Mouse (Mus musculus) kidney, adult 10 weeks (tissue): ENCODE results near the gene Elof1. TPM values are rescaled to one million over a fixed set of nuclear protein-coding genes. Genes with fewer than 3 reads are reported as not detected.

ENCODE experiments used
- polyA plus RNA-seq: library from polyadenylated mRNA; stranded (reverse); fragments of 350-450 nt; fragmentation: Illumina TruSeq; extraction: RNeasy Lipid Tissue Mini Kit (QIAGEN cat#74804); gene quantifications from one replicate; pipeline ENCODE4 v1.2.3, GENCODE M21; 2014; ENCODE audit warnings: low read depth, low replicate concordance

Gene Elof1
- polyA plus RNA-seq: 7.7 TPM

DNA sequence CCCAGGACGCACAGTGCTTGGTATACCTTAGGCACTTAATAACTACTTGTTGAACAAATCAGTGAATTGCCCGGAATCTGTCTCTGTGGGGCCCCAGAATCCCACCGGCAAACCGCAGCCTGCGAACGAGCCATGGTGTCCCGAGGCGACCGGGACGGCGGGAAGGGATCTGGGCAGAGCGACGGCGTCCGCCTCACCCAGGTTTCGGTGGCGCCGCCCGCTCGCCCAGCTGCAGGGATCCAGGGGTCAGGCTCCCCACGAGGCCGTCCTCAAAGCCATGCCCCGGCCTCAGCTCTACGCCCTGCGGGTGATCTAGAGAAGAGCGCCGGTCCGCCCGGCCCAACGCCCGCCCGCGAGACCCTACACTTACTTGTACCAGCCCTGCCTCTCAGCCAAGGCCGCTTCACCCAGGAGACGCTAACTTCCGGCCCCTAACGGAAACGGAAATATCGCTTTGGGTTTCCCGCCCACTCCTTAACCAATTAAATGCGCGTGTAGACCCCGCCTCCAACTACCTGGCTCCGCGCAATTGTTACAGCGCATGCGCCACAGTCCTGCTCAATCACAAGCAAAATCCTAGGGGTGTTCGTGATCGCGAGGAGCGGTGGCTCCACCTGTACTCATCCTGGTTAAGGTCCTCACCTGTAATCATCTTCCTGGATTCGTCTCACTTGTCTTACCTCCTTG lies at the start of gene Elof1:
Gene Elof1, minus strand, starts transcription at position 433 of the 687 bp plus-strand sequence.

GRCm38 (mm10) chr9:22156497-22157245 lies 39.7 kb upstream of the Elof1 start, which contains the start of gene Pigyl:
TSS of gene Pigyl (plus strand) at chr9:22156846.

GRCm38 (mm10) chr9:22135644-22136390 lies 18.8 kb upstream of the Elof1 start, which contains the start of gene Acp5:
TSS of gene Acp5 (minus strand) at chr9:22135711.

DNA sequence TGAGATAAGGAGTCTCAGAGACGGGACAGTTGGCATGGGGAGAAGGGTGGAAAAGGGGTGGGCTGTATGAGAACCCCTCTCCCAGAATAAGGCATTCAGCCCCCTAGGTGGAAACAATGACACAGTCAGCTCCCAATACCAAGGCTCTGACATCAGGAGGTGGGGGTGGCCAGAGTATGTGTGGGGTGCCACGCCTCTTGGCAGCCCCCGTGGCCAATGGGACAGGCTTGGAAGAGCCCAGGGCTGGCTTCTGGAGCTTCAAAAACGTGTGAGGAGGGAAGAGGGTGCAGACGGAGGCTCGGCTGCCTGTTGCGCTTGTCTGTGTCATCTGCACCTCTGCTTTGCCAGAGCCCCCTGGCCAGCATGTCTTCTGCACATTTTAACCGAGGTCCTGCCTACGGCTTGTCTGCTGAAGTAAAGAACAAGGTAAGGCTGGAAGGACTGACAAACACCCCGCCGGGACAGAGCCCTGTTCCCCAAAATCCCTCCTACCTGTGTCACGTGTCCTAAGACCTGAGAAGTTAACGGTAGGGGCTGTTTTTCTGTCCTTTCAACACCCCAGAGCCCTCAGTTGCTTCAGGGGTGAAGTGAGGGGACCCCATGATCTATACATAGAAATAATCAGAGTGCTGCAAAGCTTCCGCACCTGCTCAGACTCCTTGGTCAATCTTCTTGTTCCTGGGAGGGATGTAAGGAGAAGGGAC lies 17.8 kb downstream of the Elof1 start, which contains the start of gene Cnn1:
Gene Cnn1, plus strand, starts transcription at position 224 of the 704 bp plus-strand sequence.

DNA sequence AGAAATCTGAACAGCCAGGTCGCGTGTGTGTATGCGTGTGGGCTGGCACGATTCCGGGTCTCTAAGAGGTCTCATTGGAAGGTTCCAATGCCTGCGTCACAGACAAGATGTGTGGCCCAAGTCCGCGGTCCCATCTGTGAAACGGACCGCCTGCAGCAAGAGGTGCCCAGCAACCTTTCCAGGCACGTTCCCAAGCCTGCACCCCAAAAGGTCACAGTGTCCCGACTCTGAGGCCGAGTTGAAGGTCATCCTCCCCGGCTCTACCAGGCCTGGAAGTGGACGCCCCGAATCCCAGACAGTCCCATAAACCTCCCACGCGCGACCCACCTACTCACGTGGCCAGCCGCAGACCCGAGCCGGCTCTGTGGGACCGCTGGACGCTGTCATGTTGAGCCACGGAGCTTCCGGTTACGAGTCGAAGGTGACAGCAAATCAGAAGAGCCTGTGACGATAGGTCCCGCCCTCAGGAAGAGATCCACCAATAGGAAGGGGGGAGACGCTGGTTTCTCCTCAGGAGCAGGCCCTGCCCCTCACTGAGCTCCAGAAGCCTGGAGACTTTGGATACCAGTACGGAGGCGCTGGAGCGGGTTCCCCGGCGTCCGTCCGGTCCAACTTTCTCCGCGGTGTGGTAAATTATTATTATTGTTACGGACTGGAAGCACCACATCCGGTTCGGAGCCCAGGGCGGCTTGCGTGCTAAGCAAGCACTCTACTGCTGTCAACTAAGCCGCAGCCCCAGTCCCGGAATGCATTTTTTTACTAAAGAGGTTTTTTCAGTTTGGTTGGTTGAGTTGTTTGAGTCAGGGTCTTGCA lies 31.7 kb downstream of the Elof1 start, which contains the start of gene Ecsit:
Gene Ecsit, minus strand, starts transcription at position 417 of the 813 bp plus-strand sequence.

DNA sequence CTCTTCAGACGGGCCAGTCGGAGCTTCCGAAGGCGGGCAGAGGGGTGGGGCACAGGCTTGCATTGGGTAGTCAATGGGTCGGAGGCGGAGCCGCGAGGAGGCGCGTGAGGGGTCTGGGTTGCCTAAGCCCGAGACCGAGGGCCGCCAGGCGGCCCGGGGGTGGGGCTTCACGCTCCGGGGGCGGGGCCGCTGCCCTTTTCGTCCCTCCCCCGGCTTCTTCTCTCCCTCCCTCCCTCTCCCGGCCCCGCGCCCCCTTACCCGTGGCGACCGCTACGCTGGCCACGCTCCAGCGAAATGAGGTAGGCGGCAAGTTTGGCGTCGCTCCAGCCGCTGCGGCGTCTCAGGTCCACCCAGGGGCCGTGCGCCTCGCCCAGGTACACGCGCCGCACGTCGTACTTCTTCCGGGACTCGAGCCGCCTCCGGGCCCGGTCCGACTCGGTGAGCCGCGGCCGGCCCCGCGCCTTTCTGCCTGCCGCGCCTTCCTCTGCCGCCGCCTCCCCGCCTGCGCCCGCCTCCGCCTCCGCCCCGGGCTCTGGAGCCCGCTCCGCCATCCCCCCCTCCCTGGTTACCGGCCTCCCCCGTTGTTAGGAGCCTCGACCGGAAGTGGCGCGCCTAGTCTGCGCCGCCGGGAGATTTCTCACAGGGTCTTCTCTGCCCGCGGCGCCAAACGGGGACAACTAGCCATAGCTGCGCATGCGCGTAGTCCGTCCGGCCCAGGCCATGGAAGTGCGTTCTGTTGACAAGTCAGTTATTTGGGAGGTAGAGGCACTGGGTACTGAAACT lies 46.0 kb downstream of the Elof1 start, which contains the start of the genes Gm49318 and Zfp653:
Gene Gm49318, minus strand, starts transcription at position 469 of the 783 bp plus-strand sequence.
Gene Zfp653, minus strand, starts transcription at position 586 of the 783 bp plus-strand sequence.

Other genes starting within 250 kb of the Elof1 start
- gene Rab3d, start 199.0 kb downstream of the Elof1 start, polyA plus RNA-seq: 1.9 TPM
- not detected for gene Ccdc159, start 189.7 kb downstream of the Elof1 start, polyA plus RNA-seq
- 0.97 TPM for gene Tmem205, start 189.6 kb downstream of the Elof1 start, polyA plus RNA-seq
- gene Plppr2, start 180.1 kb downstream of the Elof1 start, polyA plus RNA-seq: not detected
- 6.1 TPM for gene Swsap1, start 161.4 kb downstream of the Elof1 start, polyA plus RNA-seq
- gene Epor, start 153.7 kb downstream of the Elof1 start, polyA plus RNA-seq: not detected
- gene Rgl3, start 127.7 kb downstream of the Elof1 start, polyA plus RNA-seq: 2.5 TPM
- not detected for gene Ccdc151, start 114.5 kb downstream of the Elof1 start, polyA plus RNA-seq
- gene Prkcsh, start 114.4 kb downstream of the Elof1 start, polyA plus RNA-seq: 7.0 TPM
- 0.16 TPM for gene Elavl3, start 65.1 kb downstream of the Elof1 start, polyA plus RNA-seq
- gene Gm49318, start 45.9 kb downstream of the Elof1 start, polyA plus RNA-seq: not detected
- 0.16 TPM for gene Zfp653, start 45.8 kb downstream of the Elof1 start, polyA plus RNA-seq
- gene Ecsit, start 31.7 kb downstream of the Elof1 start, polyA plus RNA-seq: 8.3 TPM
- 5.1 TPM for gene Cnn1, start 18.0 kb downstream of the Elof1 start, polyA plus RNA-seq
- gene Acp5, start 18.5 kb upstream of the Elof1 start, polyA plus RNA-seq: 3.6 TPM
- gene Pigyl, start 39.7 kb upstream of the Elof1 start, polyA plus RNA-seq: 4.6 TPM
- 0.20 TPM for gene Zfp872, start 70.9 kb upstream of the Elof1 start, polyA plus RNA-seq
- gene Zfp809, start 108.5 kb upstream of the Elof1 start, polyA plus RNA-seq: 66.2 TPM
- 0.97 TPM for gene Zfp599, start 142.7 kb upstream of the Elof1 start, polyA plus RNA-seq
- gene Zfp810, start 190.5 kb upstream of the Elof1 start, polyA plus RNA-seq: 46.8 TPM